Mouse (Mus musculus) G1E (cell line): Measurements from ENCODE around the gene Zbtb17.

Experiments used
- CTCF ChIP-seq: IDR thresholded peaks from 2 replicates; pipeline ENCODE4 v1.5.1; 2012; ENCODE audit warnings: low read depth, low read length, inconsistent platforms, mixed read lengths
- GATA1 ChIP-seq: IDR thresholded peaks from 2 replicates; pipeline ENCODE4 v1.6.1; 2012; ENCODE audit warnings: borderline replicate concordance, low read length, inconsistent platforms, mixed read lengths
- GATA2 ChIP-seq: IDR thresholded peaks from 2 replicates; pipeline ENCODE4 v1.6.1; 2012; ENCODE audit warnings: low read depth, low read length, inconsistent platforms, borderline replicate concordance
- TAL1 ChIP-seq: conservative IDR thresholded peaks from 2 replicates; pipeline ENCODE4 v1.6.1; 2012; ENCODE audit warnings: low read depth, low read length, inconsistent platforms, mixed read lengths

DNA sequence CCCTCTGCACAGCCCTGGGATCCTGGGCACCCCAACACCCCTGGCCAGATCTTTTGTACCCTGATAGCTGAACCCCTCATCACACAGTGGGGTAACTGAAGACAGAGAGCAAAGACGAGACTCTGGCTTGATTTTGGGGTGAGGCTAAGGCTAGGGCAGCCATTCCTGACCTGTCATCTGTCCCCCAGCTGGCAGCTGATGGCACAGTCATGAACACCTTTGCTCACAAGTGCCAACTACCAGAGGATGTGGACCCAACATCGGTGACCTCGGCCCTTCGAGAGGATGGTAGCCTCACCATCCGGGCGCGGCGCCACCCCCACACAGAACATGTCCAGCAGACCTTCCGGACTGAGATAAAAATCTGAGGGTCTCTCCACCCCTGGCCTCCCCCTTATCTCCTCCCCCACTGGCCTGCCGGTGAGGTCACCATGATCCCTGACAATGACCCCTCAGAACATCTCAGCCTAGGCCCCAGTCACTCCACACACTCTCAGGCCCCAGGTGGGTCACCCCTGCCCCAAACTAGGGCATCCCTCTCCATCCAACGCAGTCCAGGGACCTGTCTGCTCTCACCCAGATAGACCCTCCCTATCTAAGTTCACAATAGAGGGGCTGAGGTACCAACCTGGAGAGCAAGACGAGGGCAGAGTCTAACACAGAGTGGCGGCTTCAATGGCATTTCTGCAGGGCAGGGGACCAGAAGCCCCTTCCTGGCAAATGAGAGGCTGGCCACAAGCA lies 20.6 kb upstream of the Zbtb17 start:
- TF ChIP-seq CTCF (no peak), GATA1 (no peak), TAL1 (no peak), GATA2 (no peak)
